Mouse (Mus musculus) heart, embryonic 11.5 days (tissue): ENCODE measurements around the gene Dpp8. TPM values are rescaled to one million over a fixed set of nuclear protein-coding genes. Genes with fewer than 3 reads are reported as not detected.

Experiments used
- ATAC-seq: fragments of 200-750 bp; cut with Nextera tagmentation; replicated peaks from 2 replicates; pipeline ENCODE4 v1.8.0; 2017; ENCODE audit warnings: moderate library complexity; ENCODE audit not compliant: insufficient number of reproducible peaks, low FRiP score, low TSS enrichment
- H3K27ac ChIP-seq: fragments of 300-500 bp; sonication (generic); 2 replicates; pipeline ENCODE4 v1.5.1; 2014; ENCODE audit warnings: mild to moderate bottlenecking, low read depth, low read length
- H3K27me3 ChIP-seq: fragments of 300-500 bp; sonication (generic); 2 replicates; pipeline ENCODE4 v1.6.1; 2014; ENCODE audit warnings: mild to moderate bottlenecking, low read length, mixed read lengths; ENCODE audit not compliant: control insufficient read depth, insufficient read depth
- H3K36me3 ChIP-seq: fragments of 300-500 bp; sonication (generic); 2 replicates; pipeline ENCODE4 v1.6.1; 2014; ENCODE audit warnings: mild to moderate bottlenecking, low read length, moderate library complexity, mixed read lengths; ENCODE audit not compliant: control insufficient read depth, insufficient read depth
- H3K4me1 ChIP-seq: fragments of 300-500 bp; sonication (generic); 2 replicates; pipeline ENCODE4 v1.6.1; 2014; ENCODE audit warnings: low read length; ENCODE audit not compliant: control insufficient read depth, insufficient read depth
- H3K4me2 ChIP-seq: fragments of 300-500 bp; sonication (generic); 2 replicates; pipeline ENCODE4 v1.6.1; 2014; ENCODE audit warnings: mild to moderate bottlenecking, moderate library complexity
- H3K4me3 ChIP-seq: fragments of 300-500 bp; sonication (generic); 2 replicates; pipeline ENCODE4 v1.5.1; 2014; ENCODE audit warnings: low read depth, low read length
- H3K9ac ChIP-seq: fragments of 300-500 bp; sonication (generic); 2 replicates; pipeline ENCODE4 v1.6.1; 2014; ENCODE audit warnings: mild to moderate bottlenecking, low read depth, low read length, moderate library complexity
- H3K9me3 ChIP-seq: fragments of 300-500 bp; sonication (generic); replicated peaks from 2 replicates; pipeline ENCODE4 v1.6.1; 2016; ENCODE audit warnings: low read length; ENCODE audit not compliant: control insufficient read depth
- WGBS: fragments of 180-500 bp; shearing (Covaris S2); extraction: QIAGEN DNeasy Blood & Tissue Kit; methylation state at CpG from one replicate; pipeline ENCODE4 v1.1.7; 2014; ENCODE audit not compliant: insufficient replicate concordance; 5-methylcytosine and 5-hydroxymethylcytosine counted together
- polyA plus RNA-seq: library from polyadenylated mRNA; unstranded; fragments of >200 nt; fragmentation: Nextera tagmentation; extraction: Ambion mirVana; gene quantifications from 2 replicates; pipeline ENCODE4 v1.2.1, GENCODE M21; 2014

Gene Dpp8
- polyA plus RNA-seq, 1 experiment from 2014 or later = 23.7 TPM

DNA sequence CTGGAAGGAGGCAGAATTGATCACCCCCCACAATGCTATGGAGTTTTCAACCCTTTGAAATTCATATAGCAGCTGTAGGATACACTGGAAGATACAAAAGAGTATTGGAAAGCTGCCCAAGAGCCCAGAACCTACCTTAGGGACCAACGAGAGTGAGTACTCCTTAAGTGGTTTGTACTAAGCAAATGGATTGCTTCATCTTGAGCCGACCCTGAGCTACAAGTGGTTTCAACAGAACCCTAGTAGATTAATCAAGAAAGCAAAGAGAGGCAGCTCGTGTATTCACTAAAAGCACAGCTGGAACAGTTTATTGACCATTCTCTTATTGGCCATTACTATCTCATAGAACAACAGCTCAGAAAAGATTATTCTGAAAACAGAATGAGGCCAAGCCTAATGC, 13.1 kb upstream of the Dpp8 start:
- no peaks in the 10 kb centered on the region for H3K27me3 ChIP-seq
- H3K27ac ChIP-seq = no peak overlapping the region
- ATAC-seq = no peak
- no peak overlapping the region for H3K4me2 ChIP-seq
- no peak overlapping the region for H3K9ac ChIP-seq
- H3K9me3 ChIP-seq = no peaks in the 10 kb centered on the region
- peaks cover 38% of the 10 kb centered on the region for H3K4me1 ChIP-seq
- WGBS = 40% methylated on average over 3 of the region's 3 CpGs
- H3K4me3 ChIP-seq = no peak overlapping the region
- no peaks in the 10 kb centered on the region for H3K36me3 ChIP-seq

DNA sequence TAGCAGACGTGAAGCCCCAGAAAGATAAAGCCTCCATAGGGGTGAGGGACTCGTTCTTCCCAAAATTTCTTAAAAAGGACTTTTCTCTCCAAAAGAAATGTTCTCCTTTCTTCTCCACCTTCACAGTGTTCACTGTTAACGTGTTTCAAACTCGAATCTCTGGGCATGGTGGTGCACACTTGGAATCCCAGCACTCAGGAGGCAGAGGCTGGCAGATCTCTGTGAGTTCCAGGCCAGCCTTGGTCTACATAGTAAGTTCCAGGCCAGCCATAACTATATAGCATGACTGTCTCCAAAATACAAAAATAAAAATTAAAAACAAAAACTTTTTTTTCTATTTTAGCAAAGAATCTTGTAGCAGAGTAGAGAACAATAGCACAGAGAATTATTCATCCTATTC, 12.1 kb upstream of the Dpp8 start:
- no peak for ATAC-seq
- H3K4me2 ChIP-seq = peak overlapping the region; percentile 69
- H3K9me3 ChIP-seq = no peaks in the 10 kb centered on the region
- no peaks in the 10 kb centered on the region for H3K27me3 ChIP-seq
- no peaks in the 10 kb centered on the region for H3K36me3 ChIP-seq
- peak overlapping the region; percentile 79 for H3K4me3 ChIP-seq
- WGBS = 45% methylated on average over 4 of the region's 4 CpGs
- H3K4me1 ChIP-seq = peaks cover 38% of the 10 kb centered on the region
- no peak overlapping the region for H3K9ac ChIP-seq
- H3K27ac ChIP-seq = no peak overlapping the region

DNA sequence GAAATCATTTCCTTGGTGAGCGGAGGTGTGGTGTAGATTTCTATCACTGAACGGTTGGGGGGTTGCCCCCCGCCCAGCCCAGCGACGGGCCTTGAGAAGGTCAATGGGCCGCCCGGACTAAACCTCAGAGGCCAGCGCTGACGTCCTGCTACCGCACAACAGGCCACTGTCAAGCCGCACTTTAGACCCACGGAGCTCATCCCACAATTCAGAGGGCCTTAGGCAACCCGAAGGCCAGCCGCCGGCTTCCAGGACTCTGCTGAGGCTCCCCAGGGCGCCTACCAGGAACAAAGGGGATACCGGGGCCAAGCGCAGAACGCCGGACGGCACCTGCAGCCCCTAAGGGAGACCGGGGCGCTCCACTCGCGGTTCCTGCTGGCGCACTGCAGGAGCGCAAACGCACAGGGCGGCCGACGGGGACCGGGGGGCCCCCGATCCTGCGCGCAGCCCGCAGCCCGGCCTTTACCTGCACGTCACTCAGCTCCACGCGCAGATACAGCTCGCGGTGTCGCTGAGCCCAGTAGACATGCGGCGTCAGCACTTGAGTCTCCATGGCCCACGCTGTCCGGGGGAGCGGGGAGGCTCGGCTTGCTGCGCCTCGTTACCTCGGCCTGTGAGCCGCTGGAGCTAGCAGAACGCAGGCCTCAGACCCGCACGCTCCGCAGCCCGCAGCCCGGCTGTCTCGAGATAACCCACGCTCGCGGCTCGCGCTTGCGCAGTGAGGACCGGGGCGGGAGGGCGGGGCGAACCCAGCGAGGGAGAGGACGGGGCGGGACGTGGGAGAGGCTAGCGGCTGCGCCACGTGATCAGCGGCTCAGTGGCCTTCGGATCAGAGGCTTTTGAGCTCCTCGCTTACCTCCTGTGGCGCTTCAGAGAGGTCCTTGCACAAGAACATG, 11.0 kb upstream of the Dpp8 start, which contains the start of gene Hacd3:
Hacd3 (minus strand) TSS at position 703 of the 896 bp plus-strand sequence.
- Histone ChIP-seq H3K4me2 (peak within 1 kb of the TSS; percentile 69), H3K9me3 (no peaks in the 10 kb centered on the region), H3K9ac (peak within 1 kb of the TSS; percentile 88), H3K36me3 (no peaks in the 10 kb centered on the region), H3K27me3 (no peaks in the 10 kb centered on the region), H3K4me3 (peak within 1 kb of the TSS; percentile 79), H3K27ac (peak within 1 kb of the TSS; percentile 65), H3K4me1 (peaks cover 29% of the 10 kb centered on the region)
- WGBS = under 1% methylated on average over 80 of the region's 81 CpGs
- ATAC-seq = peak; percentile 92

DNA sequence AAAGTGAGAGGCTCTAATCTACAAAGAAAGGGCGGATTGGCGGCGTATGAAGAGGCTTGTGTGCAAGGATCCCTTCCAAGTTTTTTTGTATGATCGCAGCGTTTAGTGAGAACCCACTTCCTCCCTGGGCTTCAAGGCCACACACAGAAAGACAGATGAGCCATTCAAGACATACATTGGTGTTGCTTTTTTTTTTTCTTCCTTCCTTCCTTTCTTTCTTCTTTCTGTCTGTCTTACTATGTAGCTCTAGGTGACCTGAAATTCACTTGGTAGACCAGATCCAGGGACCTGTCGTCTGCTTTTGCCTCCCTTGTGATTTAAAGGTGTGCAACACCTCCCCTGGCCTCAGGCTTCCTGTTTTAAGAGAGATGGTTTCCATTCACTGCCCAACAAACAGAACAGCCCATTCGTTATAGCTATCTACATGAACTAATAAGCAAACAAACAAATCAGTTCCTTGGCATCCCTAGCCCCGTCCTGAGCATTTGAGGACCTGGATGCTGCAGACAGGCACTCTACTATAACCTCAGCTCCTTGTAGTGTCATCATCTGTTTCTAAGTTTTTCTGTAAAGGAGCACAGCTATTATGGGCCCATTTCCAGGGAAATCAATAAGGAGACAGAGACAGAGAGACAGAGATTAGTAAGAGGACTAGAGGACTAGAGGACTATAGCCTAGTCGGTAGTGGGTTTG, 10.2 kb upstream of the Dpp8 start:
- 21% methylated on average over 9 of the region's 9 CpGs for WGBS
- ATAC-seq = 0 out of 2 replicates have a peak, but pooled peaks have one; percentile 20
- H3K4me3 ChIP-seq = peak overlapping the region; percentile 79
- no peaks in the 10 kb centered on the region for H3K27me3 ChIP-seq
- no peaks in the 10 kb centered on the region for H3K9me3 ChIP-seq
- peaks cover 27% of the 10 kb centered on the region for H3K4me1 ChIP-seq
- no peaks in the 10 kb centered on the region for H3K36me3 ChIP-seq
- peak overlapping the region; percentile 65 for H3K27ac ChIP-seq
- H3K4me2 ChIP-seq = peak overlapping the region; percentile 69
- peak overlapping the region; percentile 88 for H3K9ac ChIP-seq

DNA sequence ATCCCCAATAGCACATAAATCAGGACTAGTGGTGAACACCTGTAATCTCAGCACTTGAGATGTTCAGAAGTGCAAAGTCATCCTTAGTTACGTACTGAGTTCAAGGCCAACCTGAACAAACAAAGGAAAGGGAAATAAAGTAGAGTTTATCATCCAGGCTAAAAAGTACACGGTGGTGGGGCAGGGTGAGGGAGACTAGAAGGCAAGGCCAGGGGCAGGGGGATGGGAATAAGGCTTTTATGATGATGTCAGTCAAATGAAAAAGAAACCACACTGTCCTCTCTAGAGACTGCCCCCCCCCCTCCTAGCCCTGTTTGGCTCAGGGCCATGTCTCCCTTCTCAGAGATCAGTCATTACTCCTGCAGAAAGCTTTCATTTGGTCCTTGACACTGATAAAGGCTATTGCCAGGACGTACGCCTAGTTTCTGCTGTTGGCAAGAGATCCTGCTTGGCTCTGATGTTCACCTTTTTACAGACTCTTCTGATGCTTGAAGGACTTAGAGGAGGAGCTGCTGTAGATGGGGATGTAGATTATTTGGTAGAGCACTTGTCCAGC, 9.6 kb upstream of the Dpp8 start:
- 62% methylated on average over 4 of the region's 4 CpGs for WGBS
- Histone ChIP-seq H3K9me3 (no peaks in the 10 kb centered on the region), H3K27me3 (no peaks in the 10 kb centered on the region), H3K4me1 (peaks cover 27% of the 10 kb centered on the region), H3K4me2 (no peak overlapping the region), H3K4me3 (no peak overlapping the region), H3K9ac (no peak overlapping the region), H3K36me3 (no peaks in the 10 kb centered on the region), H3K27ac (no peak overlapping the region)
- ATAC-seq = no peak

DNA sequence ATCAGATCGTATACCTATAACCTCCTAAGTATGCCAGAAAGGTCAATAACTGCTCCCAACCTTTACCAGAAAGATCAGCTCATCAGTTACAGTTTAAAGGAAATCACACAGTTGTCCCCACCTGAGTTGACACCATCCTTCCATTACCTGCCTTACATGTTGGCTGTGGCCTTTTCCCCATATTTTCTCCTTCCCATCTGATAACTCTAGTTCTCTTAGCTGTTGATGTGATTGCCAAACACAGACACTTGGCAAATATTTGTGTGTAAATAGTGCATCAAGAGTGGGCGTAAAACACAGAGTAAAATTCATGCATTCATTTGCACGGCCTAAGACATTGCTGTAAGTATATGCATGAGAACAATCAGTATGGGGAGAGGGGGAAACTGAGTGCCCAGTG, 8.8 kb upstream of the Dpp8 start:
- no peaks in the 10 kb centered on the region for H3K27me3 ChIP-seq
- H3K4me1 ChIP-seq = peaks cover 27% of the 10 kb centered on the region
- 83% methylated on average over 3 of the region's 3 CpGs for WGBS
- H3K36me3 ChIP-seq = no peaks in the 10 kb centered on the region
- H3K9ac ChIP-seq = no peak overlapping the region
- no peak overlapping the region for H3K4me2 ChIP-seq
- no peak overlapping the region for H3K4me3 ChIP-seq
- no peak for ATAC-seq
- H3K27ac ChIP-seq = no peak overlapping the region
- H3K9me3 ChIP-seq = no peaks in the 10 kb centered on the region

DNA sequence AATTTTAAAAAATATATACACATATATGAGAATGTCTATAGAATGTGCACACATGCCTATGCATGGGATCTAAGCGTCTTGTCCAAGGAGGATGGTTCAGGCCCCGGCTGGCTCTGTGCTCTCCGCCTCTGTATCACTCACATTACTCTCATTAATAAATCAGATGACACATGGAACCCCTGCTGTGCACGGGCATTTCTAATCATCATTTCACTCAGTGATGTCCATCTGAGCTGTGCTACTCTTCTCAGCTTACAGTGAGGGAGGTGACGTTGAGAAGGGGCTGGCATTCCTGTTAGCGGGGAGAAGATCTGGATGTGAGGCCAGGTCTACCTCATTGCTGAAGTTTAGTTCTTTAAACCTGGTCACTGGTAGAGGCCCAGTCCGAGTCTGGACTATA, 5.0 kb upstream of the Dpp8 start:
- Histone ChIP-seq H3K36me3 (no peaks in the 10 kb centered on the region), H3K4me1 (peaks cover 9% of the 10 kb centered on the region; the same call in 1 of the 2 replicates), H3K9ac (no peak overlapping the region), H3K4me3 (no peak overlapping the region), H3K27me3 (no peaks in the 10 kb centered on the region), H3K9me3 (no peaks in the 10 kb centered on the region), H3K4me2 (no peak overlapping the region), H3K27ac (no peak overlapping the region)
- WGBS = 82% methylated on average over 7 of the region's 7 CpGs
- no peak for ATAC-seq

DNA sequence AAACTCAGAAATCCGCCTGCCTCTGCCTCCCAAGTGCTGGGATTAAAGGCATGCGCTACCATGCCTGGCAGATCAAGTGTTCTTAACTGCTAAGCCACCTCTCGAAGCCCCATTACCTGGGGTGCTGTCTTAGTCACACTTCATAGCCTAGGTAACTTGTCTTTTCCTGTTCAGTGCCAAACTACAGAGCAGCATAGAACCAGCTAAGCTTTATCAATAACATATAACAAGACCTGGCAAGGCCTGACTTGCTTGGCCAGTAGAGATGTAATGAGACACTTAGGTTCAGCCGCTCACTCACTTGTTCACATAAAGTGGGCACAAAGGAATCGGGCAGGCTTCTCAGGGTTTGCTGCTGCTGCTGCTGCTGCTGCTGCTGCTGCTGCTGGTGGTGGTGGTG, 3.9 kb upstream of the Dpp8 start:
- no peaks in the 10 kb centered on the region for H3K27me3 ChIP-seq
- H3K9ac ChIP-seq = no peak overlapping the region
- 79% methylated on average over 5 of the region's 5 CpGs for WGBS
- H3K4me3 ChIP-seq = no peak overlapping the region
- H3K36me3 ChIP-seq = no peaks in the 10 kb centered on the region
- H3K27ac ChIP-seq = no peak overlapping the region
- H3K4me2 ChIP-seq = no peak overlapping the region
- H3K4me1 ChIP-seq = peaks cover 8% of the 10 kb centered on the region
- no peaks in the 10 kb centered on the region for H3K9me3 ChIP-seq
- ATAC-seq = no peak
